ENCODE assay signal across 8 mouse cellular contexts in the genomic region with DNA sequence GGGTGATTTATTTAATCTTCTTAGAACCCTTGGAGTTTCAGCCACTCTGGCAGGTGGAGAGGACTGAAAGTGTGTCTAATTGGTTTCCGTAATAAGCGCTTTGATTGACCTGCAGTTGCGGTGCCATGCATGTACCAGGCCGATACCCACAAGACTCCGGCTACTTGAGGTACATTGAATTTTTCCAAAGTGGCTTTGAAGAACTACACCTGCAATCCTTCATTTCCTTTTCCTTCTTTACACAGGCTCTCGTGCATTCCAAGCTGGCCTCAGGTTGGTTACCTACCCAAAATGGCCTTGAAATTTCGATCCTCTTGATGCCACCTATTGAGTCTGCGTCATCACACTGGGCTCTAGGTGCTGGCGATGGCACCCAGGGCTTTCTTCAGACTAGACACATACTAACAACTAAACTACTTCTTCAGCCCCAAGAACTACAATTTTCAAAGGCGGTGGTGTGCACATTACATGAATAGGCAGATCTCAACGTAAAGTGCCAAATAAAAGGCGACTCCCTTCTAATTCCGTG. TPM values are rescaled to one million over a fixed set of nuclear protein-coding genes. Genes with fewer than 3 reads are reported as not detected.
DNase-seq lines count a peak whose midpoint lies in the region; ATAC-seq and TF ChIP-seq lines count a peak whose summit lies in the region.

No protein-coding gene starts in this region.

- ATAC-seq in kidney, postnatal 0 days (replicated peaks; ENCODE audit: low FRiP score, low read depth): no peak
- no peak for ATAC-seq in embryonic facial prominence, embryonic 13.5 days (ENCODE audit: insufficient number of reproducible peaks, insufficient read depth, low FRiP score, low TSS enrichment, low read depth)
- no peak for ATAC-seq in intestine, embryonic 16.5 days
- no peak for ATAC-seq in midbrain, embryonic 14.5 days (ENCODE audit: low FRiP score, low TSS enrichment)
- no peak for ATAC-seq in inflammation-experienced regulatory T-cells, adult 6 months

- no peaks in the 10 kb centered on the region for H3K27me3 ChIP-seq in kidney, postnatal 0 days (ENCODE audit: insufficient read depth, low read length)
- H3K27me3 ChIP-seq in embryonic facial prominence, embryonic 13.5 days: no peaks in the 10 kb centered on the region
- no peaks in the 10 kb centered on the region for H3K27me3 ChIP-seq in intestine, embryonic 16.5 days (replicated peaks; ENCODE audit: control insufficient read depth, insufficient read depth, low read length)
- H3K27me3 ChIP-seq in midbrain, embryonic 14.5 days (ENCODE audit: control insufficient read depth, insufficient read depth, low read length): no peaks in the 10 kb centered on the region

- peak overlapping the region; percentile 98 for H3K9ac ChIP-seq in kidney, postnatal 0 days (ENCODE audit: low read depth, low read length)
- peak overlapping the region; percentile 99 for H3K9ac ChIP-seq in embryonic facial prominence, embryonic 13.5 days
- H3K9ac ChIP-seq in intestine, embryonic 16.5 days (ENCODE audit: low read depth, low read length): peak overlapping the region; percentile 95
- H3K9ac ChIP-seq in midbrain, embryonic 14.5 days (replicated peaks; ENCODE audit: low read length): peak overlapping the region; percentile 99

- H3K4me3 ChIP-seq in kidney, postnatal 0 days (replicated peaks; ENCODE audit: low read depth, low read length): peak overlapping the region; percentile 96
- peak overlapping the region; percentile 99 for H3K4me3 ChIP-seq in embryonic facial prominence, embryonic 13.5 days
- H3K4me3 ChIP-seq in intestine, embryonic 16.5 days (ENCODE audit: low read length): peak overlapping the region; percentile 90
- peak overlapping the region; percentile 94 for H3K4me3 ChIP-seq in midbrain, embryonic 14.5 days (replicated peaks; ENCODE audit: low read depth, low read length)

- peak overlapping the region; percentile 72 for H3K4me2 ChIP-seq in kidney, postnatal 0 days (ENCODE audit: low read length)
- H3K4me2 ChIP-seq in embryonic facial prominence, embryonic 13.5 days: peak overlapping the region; percentile 90
- H3K4me2 ChIP-seq in intestine, embryonic 16.5 days (ENCODE audit: low read depth, low read length): peak overlapping the region; percentile 82
- peak overlapping the region; percentile 78 for H3K4me2 ChIP-seq in midbrain, embryonic 14.5 days (ENCODE audit: low read length)

- peaks cover 10% of the 10 kb centered on the region for H3K4me1 ChIP-seq in kidney, postnatal 0 days (replicated peaks; ENCODE audit: insufficient read depth, low read length)
- H3K4me1 ChIP-seq in embryonic facial prominence, embryonic 13.5 days: peaks cover 30% of the 10 kb centered on the region
- H3K4me1 ChIP-seq in intestine, embryonic 16.5 days (ENCODE audit: control insufficient read depth, insufficient read depth, low read length): peaks cover 23% of the 10 kb centered on the region
- peaks cover 23% of the 10 kb centered on the region for H3K4me1 ChIP-seq in midbrain, embryonic 14.5 days (ENCODE audit: control insufficient read depth, insufficient read depth, low read length)

- 45% methylated on average over 13 of the region's 13 CpGs for WGBS in kidney, postnatal 0 days
- WGBS in embryonic facial prominence, embryonic 13.5 days: 47% methylated on average over 13 of the region's 13 CpGs
- WGBS in intestine, embryonic 16.5 days: 44% methylated on average over 13 of the region's 13 CpGs
- 41% methylated on average over 13 of the region's 13 CpGs for WGBS in midbrain, embryonic 14.5 days

- TF ChIP-seq CTCF in kidney, postnatal 0 days (IDR thresholded peaks at IDR 0.05; ENCODE audit: low read depth): no peak

- H3K9me3 ChIP-seq in kidney, postnatal 0 days (replicated peaks; ENCODE audit: low read length): no peaks in the 10 kb centered on the region
- no peaks in the 10 kb centered on the region for H3K9me3 ChIP-seq in embryonic facial prominence, embryonic 13.5 days
- no peaks in the 10 kb centered on the region for H3K9me3 ChIP-seq in intestine, embryonic 16.5 days (ENCODE audit: control insufficient read depth, low read length)
- H3K9me3 ChIP-seq in midbrain, embryonic 14.5 days (ENCODE audit: control insufficient read depth, low read length): no peaks in the 10 kb centered on the region

- H3K27ac ChIP-seq in kidney, postnatal 0 days: peak overlapping the region; percentile 100
- H3K27ac ChIP-seq in embryonic facial prominence, embryonic 13.5 days: peak overlapping the region; percentile 98
- H3K27ac ChIP-seq in intestine, embryonic 16.5 days (ENCODE audit: low read length): peak overlapping the region; percentile 99
- H3K27ac ChIP-seq in midbrain, embryonic 14.5 days (replicated peaks; ENCODE audit: low read depth, low read length): peak overlapping the region; percentile 100

- no peak for DNase-seq in kidney, postnatal 0 days (ENCODE audit: low spot score)
- no peak for DNase-seq in kidney, postnatal 36 days
- peak; percentile 8 for DNase-seq in midbrain, embryonic 14.5 days
- no peak for DNase-seq in right cerebral cortex, adult 18-20 months
- DNase-seq in adrenal gland, adult 8-10 months: no peak

- no peaks in the 10 kb centered on the region for H3K36me3 ChIP-seq in kidney, postnatal 0 days (ENCODE audit: insufficient read depth, low read length)
- H3K36me3 ChIP-seq in embryonic facial prominence, embryonic 13.5 days: peaks cover 8% of the 10 kb centered on the region; the same call in 1 of the 2 replicates
- no peaks in the 10 kb centered on the region for H3K36me3 ChIP-seq in intestine, embryonic 16.5 days (ENCODE audit: control insufficient read depth, insufficient read depth, low read length)
- peaks cover 10% of the 10 kb centered on the region; the same call in 1 of the 2 replicates for H3K36me3 ChIP-seq in midbrain, embryonic 14.5 days (ENCODE audit: control insufficient read depth, insufficient read depth, low read length)

RNA-seq across cellular contexts. Expression of gene Hp1bp3, which starts 0.4 kb away (rescaled TPM):
- 134 and 144 TPM in 2 replicates for polyA plus RNA-seq in kidney, postnatal 0 days (2015; fragmentation: Nextera tagmentation; extraction: Ambion mirVana)
- 218 and 228 TPM in 2 replicates for polyA plus RNA-seq in embryonic facial prominence, embryonic 13.5 days (2015; fragmentation: Nextera tagmentation; extraction: Ambion mirVana)
- 108 and 113 TPM in 2 replicates for polyA plus RNA-seq in intestine, embryonic 16.5 days (2015; fragmentation: Nextera tagmentation; extraction: Ambion mirVana)
- 257 and 278 TPM in 2 replicates for polyA plus RNA-seq in midbrain, embryonic 14.5 days (2014; fragmentation: Nextera tagmentation; extraction: Ambion mirVana)
- 100 to 1,000 TPM; 144 to 154 (median 152) TPM for polyA plus RNA-seq in inflammation-experienced regulatory T-cells, adult 6 months (2017; shearing (Covaris generic))
- total RNA-seq in adrenal gland, adult 8-10 months (2022): 100 to 1,000 TPM; 228 to 267 (median 252) TPM

RNA-seq across cellular contexts. Expression of gene Sh2d5, which starts 34.5 kb away (rescaled TPM):
- polyA plus RNA-seq in kidney, postnatal 0 days (2015; fragmentation: Nextera tagmentation; extraction: Ambion mirVana): 0.42 and 0.57 TPM in 2 replicates
- polyA plus RNA-seq in embryonic facial prominence, embryonic 13.5 days (2015; fragmentation: Nextera tagmentation; extraction: Ambion mirVana): 0.79 and 1.2 TPM in 2 replicates
- 0.50 and 0.54 TPM in 2 replicates for polyA plus RNA-seq in intestine, embryonic 16.5 days (2015; fragmentation: Nextera tagmentation; extraction: Ambion mirVana)
- 7.7 and 9.4 TPM in 2 replicates for polyA plus RNA-seq in midbrain, embryonic 14.5 days (2014; fragmentation: Nextera tagmentation; extraction: Ambion mirVana)
- polyA plus RNA-seq in inflammation-experienced regulatory T-cells, adult 6 months (2017; shearing (Covaris generic)): under 1 TPM; 0.16 to 0.53 (median 0.21) TPM
- total RNA-seq in adrenal gland, adult 8-10 months (2022): 1 to 10 TPM; 2.5 to 4.7 (median 3.4) TPM

RNA-seq across cellular contexts. Expression of gene Kif17, which starts 34.5 kb away (rescaled TPM):
- polyA plus RNA-seq in kidney, postnatal 0 days (2015; fragmentation: Nextera tagmentation; extraction: Ambion mirVana): 0.66 and 0.80 TPM in 2 replicates
- polyA plus RNA-seq in embryonic facial prominence, embryonic 13.5 days (2015; fragmentation: Nextera tagmentation; extraction: Ambion mirVana): 1.4 and 1.7 TPM in 2 replicates
- 1.0 and 1.3 TPM in 2 replicates for polyA plus RNA-seq in intestine, embryonic 16.5 days (2015; fragmentation: Nextera tagmentation; extraction: Ambion mirVana)
- 2.5 and 2.9 TPM in 2 replicates for polyA plus RNA-seq in midbrain, embryonic 14.5 days (2014; fragmentation: Nextera tagmentation; extraction: Ambion mirVana)
- polyA plus RNA-seq in inflammation-experienced regulatory T-cells, adult 6 months (2017; shearing (Covaris generic)): not detected
- 1 to 10 TPM; 3.1 to 6.3 (median 4.0) TPM for total RNA-seq in adrenal gland, adult 8-10 months (2022)
